Mouse (Mus musculus) cortical plate, adult 2 months (tissue): ENCODE results near the gene Mllt3. TPM values are rescaled to one million over a fixed set of nuclear protein-coding genes. Genes with fewer than 3 reads are reported as not detected.

Source experiments
- H3K27ac ChIP-seq: fragments of 200-500 bp; 2 replicates; pipeline ENCODE4 v1.5.1; 2012; ENCODE audit warnings: low read length, control low read depth, inconsistent platforms; ENCODE audit not compliant: insufficient read depth
- H3K4me1 ChIP-seq: fragments of 200-500 bp; 2 replicates; pipeline ENCODE4 v1.6.1; 2011; ENCODE audit warnings: low read length; ENCODE audit not compliant: control insufficient read depth, insufficient read depth
- H3K4me3 ChIP-seq: fragments of 200-500 bp; 2 replicates; pipeline ENCODE4 v1.5.1; 2011; ENCODE audit warnings: mild to moderate bottlenecking, low read length, control low read depth; ENCODE audit not compliant: insufficient read depth
- CTCF ChIP-seq: fragments of 200-500 bp; IDR thresholded peaks from 2 replicates; pipeline ENCODE4 v1.5.1; 2011; ENCODE audit warnings: mild to moderate bottlenecking, control low read depth, low read length; ENCODE audit not compliant: insufficient read depth; ENCODE audit errors: extremely low read depth
- POLR2A ChIP-seq: fragments of 200-500 bp; IDR thresholded peaks from 2 replicates; pipeline ENCODE4 v1.6.1; 2011; ENCODE audit warnings: mild to moderate bottlenecking, low read length, control low read depth; ENCODE audit not compliant: insufficient read depth; ENCODE audit errors: extremely low read depth
- polyA plus RNA-seq: library from polyadenylated mRNA; depleted of rRNA; stranded (reverse); fragments of >200 nt; gene quantifications from 2 replicates; pipeline ENCODE4 v1.2.3, GENCODE M21; 2012

Gene Mllt3
- polyA plus RNA-seq, 1 experiment = 23.2 TPM

DNA sequence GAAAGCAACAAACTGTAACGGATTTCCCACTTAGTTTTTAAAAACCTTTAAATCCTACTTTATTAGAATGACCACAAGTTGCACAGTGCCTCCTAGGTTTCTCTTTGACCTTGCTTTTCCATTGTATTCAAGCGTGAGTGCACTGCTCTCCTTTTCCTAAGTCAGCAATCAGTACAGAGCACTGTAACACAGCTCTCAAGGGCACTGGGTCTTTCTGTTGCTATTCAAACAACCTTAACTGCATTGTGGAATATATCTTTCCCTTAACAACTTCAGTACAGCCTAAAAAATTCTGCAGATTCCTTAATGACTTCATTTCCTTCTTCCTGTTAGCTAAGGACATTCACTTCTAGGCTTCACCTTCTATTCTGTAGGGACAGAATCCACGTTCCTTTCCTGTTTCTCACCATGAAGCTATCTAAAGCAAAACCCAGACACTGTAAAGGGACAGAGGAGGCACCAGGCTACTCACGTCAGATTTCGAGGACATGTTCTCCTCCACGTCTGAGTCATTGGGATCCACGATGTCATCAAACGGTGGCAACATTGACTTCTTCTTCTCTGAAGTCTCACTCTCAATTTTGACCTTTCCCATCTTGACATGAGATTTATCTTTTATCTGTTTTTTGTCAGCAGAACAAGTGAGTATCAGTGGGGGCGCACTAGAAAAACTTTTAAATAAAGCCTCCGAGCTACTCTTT lies 192.8 kb downstream of the Mllt3 start:
- Histone ChIP-seq H3K27ac (no peak overlapping the region), H3K4me1 (no peaks in the 10 kb centered on the region), H3K4me3 (no peak overlapping the region)
- TF ChIP-seq CTCF = no peak
- no peak for TF ChIP-seq POLR2A

DNA sequence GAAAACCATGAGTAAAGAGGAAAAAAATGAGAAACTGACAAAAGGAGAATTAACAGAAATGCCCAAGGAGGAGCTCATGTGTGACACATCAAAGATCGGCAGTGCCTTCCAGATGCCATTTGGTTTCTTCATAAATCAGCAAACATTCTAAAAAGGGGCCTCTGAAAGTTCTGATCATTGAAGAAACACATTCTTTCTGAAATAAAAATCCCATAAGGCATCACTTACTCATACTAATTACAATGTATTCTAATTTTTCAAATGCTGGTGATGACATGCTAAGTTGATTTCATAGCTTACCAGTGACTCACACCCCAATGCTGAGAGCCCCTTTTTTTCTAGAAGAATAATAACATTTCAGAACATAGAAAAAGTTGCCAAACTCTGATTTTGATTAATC lies 194.4 kb downstream of the Mllt3 start:
- H3K4me3 ChIP-seq = no peak overlapping the region
- TF ChIP-seq CTCF (no peak), POLR2A (no peak)
- no peak overlapping the region for H3K27ac ChIP-seq
- no peaks in the 10 kb centered on the region for H3K4me1 ChIP-seq

DNA sequence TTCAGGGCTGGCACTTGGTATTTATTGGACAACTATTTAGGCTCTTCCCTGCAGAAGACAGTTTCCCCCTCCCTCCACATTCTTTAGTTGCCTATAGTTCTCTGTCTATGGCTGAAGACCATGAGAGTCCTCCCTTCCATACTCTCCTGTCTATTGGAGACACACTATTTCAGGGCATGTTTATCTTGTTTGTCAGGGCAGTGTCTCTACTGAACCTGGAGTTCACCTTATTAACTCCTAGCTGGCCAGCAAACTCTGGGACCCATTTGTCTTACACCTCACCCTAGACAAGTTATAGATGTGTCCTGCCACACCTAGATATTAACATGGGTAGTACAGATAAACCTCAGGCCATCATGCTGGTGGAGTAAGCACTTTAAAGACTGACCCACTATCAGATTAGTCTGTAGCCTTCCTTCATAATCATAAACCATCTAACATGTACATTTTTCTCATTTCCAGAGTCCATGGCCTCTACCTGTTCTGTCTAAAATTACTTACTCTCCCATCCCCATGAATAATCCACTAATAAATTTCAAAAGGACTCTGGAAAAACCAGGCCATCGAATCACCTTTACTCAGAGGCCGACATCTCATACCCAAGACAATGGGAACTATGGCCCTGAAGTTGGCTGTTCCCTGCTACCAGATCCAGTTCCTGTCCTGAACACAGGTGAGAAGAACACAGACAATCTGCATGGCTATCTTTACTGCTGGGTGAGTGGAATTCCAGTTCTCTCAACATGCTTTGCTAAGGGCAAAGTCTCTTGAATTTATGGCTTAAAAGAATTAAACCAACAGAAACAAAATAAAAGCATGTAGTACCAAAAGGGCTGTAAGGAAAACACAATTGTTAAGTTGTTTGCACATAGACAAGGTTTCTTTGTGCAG lies 195.4 kb downstream of the Mllt3 start:
- Histone ChIP-seq H3K4me3 (no peak overlapping the region), H3K27ac (no peak overlapping the region), H3K4me1 (no peaks in the 10 kb centered on the region)
- no peak for TF ChIP-seq CTCF
- no peak for TF ChIP-seq POLR2A

DNA sequence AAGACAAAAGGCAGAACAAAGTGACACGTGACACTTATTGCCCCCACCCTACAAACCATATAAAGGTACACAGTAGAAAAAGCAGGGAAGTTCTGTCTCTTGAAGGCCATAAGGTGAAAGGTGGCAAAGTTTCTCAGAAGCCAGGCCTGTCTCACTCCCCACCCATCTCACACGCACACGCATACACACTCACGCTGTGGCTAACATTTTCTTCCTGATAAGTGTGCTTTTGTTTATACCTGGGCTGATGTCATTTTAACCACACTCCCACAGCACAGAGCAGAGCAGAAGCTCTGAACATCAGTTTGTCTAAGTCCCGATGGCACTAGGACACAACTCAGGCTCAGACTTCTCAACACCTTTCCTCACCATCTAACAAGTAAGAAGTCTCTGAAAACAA lies 196.9 kb downstream of the Mllt3 start:
- Histone ChIP-seq H3K27ac (no peak overlapping the region), H3K4me3 (no peak overlapping the region), H3K4me1 (no peaks in the 10 kb centered on the region)
- TF ChIP-seq CTCF (no peak), POLR2A (no peak)

DNA sequence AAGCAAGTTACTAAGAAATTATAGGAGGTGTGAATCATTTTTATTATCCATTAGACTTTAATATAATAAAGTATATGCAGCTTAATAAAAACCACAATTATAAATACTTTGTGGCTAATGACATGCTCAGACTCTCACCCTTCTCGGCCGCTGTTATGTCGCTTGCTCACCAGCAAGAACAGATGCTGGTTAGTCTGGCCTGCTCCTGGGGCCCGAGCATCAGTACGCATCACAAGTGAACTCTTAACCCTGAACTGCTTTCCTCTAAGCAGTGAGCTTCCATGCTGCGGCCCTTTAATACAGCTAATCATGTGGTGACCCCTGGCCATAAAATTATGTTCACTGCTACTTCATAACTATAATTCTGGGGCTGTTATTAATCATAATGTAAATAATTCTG lies 198.0 kb downstream of the Mllt3 start:
- H3K27ac ChIP-seq = no peak overlapping the region
- TF ChIP-seq CTCF (no peak), POLR2A (no peak)
- no peak overlapping the region for H3K4me3 ChIP-seq
- peaks cover 3% of the 10 kb centered on the region for H3K4me1 ChIP-seq

DNA sequence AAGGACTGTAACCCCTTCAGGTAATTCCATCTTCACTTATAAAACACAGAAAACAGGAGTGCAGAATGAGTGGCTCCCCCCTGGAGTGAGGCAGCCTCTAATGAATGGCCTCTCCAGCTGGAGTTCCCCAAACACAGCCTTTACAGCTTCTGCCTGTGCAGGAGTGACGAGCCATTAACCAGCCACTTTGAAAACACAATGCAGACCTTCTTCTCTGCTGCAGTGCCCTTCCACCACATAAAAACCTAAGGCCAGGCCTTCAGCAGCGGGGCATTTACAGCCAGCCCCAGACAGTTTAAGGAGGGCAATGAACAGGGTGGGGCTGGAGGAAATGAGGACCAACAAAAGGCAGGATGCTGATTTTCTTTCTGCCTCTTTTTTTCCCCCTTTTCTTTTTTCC lies 198.9 kb downstream of the Mllt3 start:
- Histone ChIP-seq H3K4me3 (no peak overlapping the region), H3K4me1 (peaks cover 3% of the 10 kb centered on the region), H3K27ac (no peak overlapping the region)
- TF ChIP-seq POLR2A (no peak), CTCF (no peak)

DNA sequence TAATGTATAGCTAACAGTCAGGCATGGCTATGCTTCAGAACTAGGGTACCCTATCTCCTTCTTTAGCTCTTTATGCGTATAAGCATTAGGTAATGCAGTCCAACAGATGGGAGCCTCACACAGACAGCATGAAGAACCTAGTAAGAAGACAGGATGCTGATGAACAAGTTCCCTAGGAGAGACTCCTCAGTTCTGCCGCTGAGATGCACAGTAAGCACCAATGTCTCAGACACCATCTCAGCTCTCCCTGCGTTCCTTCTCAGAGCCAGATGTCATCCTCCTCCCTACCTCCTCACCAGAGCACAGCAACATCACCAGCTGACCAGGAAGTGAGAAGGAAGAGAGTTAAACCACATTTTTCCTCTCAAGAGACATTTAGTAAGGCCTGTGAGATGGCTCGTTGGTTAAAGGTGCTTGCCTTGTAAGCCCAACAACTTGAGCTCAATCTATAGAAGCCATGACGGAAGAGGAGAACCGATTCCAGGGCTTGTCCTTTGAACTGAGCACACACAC lies 202.3 kb downstream of the Mllt3 start:
- no peak overlapping the region for H3K27ac ChIP-seq
- TF ChIP-seq POLR2A = no peak
- no peak for TF ChIP-seq CTCF
- H3K4me1 ChIP-seq = peaks cover 3% of the 10 kb centered on the region
- H3K4me3 ChIP-seq = no peak overlapping the region

DNA sequence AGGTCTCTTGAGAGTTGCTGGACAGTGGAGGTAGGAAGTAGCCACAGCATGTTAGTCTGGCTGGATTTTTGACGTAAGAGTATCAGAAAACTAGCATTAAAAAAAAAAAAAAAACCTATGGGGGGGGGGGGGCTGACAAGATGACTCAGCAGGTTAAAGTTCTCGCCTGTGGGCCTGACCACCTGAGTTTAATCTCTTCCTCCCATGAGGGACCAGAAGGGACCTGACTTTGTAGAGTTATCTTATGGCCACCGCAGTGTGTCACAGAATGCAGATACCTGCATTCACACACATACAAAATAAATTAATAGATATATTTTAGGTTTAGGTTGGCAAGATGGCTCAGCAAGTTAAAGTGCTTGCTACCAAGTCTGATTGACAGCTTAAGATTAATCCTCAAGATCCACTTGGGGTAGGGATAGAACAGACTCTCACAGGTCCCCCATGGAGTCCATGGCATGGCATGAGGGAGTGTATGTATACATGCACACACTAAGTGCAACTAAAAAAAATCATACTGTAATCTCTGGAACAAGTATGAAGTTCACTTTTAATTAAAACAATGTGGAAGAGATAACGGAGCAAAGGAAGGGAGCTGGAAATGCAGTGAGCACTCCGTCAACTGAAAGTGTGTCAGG lies 203.6 kb downstream of the Mllt3 start:
- peaks cover 3% of the 10 kb centered on the region for H3K4me1 ChIP-seq
- no peak overlapping the region for H3K27ac ChIP-seq
- H3K4me3 ChIP-seq = no peak overlapping the region
- no peak for TF ChIP-seq POLR2A
- TF ChIP-seq CTCF = no peak

DNA sequence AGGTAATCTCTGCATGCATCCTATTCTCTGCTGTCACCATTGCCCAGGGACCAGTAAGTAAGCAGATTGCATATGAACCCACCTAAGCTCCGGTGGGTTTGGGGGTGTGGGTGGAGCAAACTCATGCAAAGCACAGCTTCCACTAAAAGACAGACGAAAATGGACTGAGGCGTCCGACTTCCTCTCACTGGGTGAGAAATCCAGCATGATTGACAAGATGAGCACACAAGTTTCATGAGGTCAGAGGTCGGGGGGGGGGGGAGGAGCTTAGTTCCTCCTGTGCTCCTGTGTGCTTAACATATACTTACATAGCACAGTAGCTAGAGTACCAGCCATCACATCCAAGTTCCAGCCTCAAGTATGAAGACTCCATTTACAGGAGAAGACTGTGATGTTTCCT lies 206.8 kb downstream of the Mllt3 start:
- Histone ChIP-seq H3K27ac (no peak overlapping the region), H3K4me1 (peaks cover 5% of the 10 kb centered on the region), H3K4me3 (no peak overlapping the region)
- TF ChIP-seq POLR2A (no peak), CTCF (no peak)

DNA sequence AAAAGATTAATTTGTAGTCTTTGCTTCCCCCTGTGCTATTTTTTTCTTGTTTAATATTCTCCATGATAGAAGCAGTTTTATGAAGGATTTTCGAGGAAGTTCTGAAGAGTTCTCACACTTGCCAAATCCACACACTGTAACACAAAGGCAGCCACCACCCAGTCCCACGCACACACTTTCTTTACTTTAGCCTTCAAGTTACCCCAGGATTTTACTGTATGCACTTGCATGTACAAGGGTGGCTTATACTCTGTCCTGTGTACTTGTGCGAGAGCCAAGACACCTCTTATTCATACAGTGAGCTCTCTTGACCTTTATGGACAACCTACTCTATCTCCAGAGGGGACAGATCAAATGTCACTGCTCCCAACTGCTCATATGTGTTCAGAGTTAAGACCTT lies 209.5 kb downstream of the Mllt3 start:
- TF ChIP-seq CTCF (no peak), POLR2A (no peak)
- H3K4me3 ChIP-seq = no peak overlapping the region
- no peak overlapping the region for H3K27ac ChIP-seq
- peaks cover 2% of the 10 kb centered on the region; the same call in 1 of the 2 replicates for H3K4me1 ChIP-seq

DNA sequence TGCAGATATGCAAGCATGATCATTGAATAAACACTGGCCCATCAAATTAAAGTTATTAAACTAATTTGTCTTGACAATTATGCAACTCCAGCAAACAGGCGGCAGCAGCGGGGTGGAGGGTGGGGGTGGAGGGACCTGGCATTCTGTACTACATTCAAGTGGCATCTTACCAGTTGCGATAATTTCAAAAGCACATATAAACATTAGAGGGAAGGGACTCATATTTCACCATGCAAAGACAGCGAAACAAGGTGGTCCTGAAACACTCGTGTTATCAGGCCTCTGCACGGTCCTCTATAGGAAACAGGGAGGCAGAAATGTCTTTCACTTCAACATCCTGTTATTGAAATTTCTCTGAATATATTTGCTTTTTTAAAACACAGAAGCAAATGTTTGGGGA lies 210.0 kb downstream of the Mllt3 start:
- H3K27ac ChIP-seq = no peak overlapping the region
- TF ChIP-seq POLR2A (no peak), CTCF (no peak)
- no peak overlapping the region for H3K4me3 ChIP-seq
- peaks cover 4% of the 10 kb centered on the region; the same call in 1 of the 2 replicates for H3K4me1 ChIP-seq
